20 mouse cellular contexts compared by ENCODE assay signal in genomic region chr12:107262076-107262475, GRCm38 (mm10).
"Had no signal": no experiment of that assay in that cellular context is flagged by ENCODE, and none has a peak within 500 bp of the region (broad histone marks: within the 10 kb centered on the region; RNA-seq: fewer than 3 reads in every experiment).

No protein-coding gene starts in this region.

- ATAC-seq: liver, postnatal 0 days had no signal

- H3K4me2 ChIP-seq: limb, embryonic 12.5 days; limb, embryonic 15.5 days; liver, embryonic 11.5 days; lung, embryonic 15.5 days; neural tube, embryonic 12.5 days; neural tube, embryonic 15.5 days had no signal

- H3K4me3 ChIP-seq: limb, embryonic 12.5 days; limb, embryonic 15.5 days; lung, embryonic 15.5 days; midbrain, embryonic 10.5 days; neural tube, embryonic 12.5 days; neural tube, embryonic 15.5 days had no signal

- DNase-seq: kidney, adult 18-20 months; kidney, adult 9 months; kidney, postnatal 14 days; kidney, postnatal 4 days; liver, postnatal 0 days; lung, postnatal 10 days; lung, postnatal 4 days; right cerebral cortex, postnatal 25 days; spleen, adult 18-20 months; thymus, adult 2 months; thymus, postnatal 14 days; thymus, postnatal 4 days had no signal

- H3K4me1 ChIP-seq: limb, embryonic 12.5 days; lung, embryonic 15.5 days; midbrain, embryonic 10.5 days; neural tube, embryonic 12.5 days; neural tube, embryonic 15.5 days had no signal

- H3K9ac ChIP-seq: limb, embryonic 12.5 days; limb, embryonic 15.5 days; liver, embryonic 14.5 days; liver, postnatal 0 days; lung, embryonic 15.5 days; neural tube, embryonic 12.5 days; neural tube, embryonic 15.5 days had no signal

- H3K27ac ChIP-seq: limb, embryonic 12.5 days; limb, embryonic 15.5 days; liver, embryonic 14.5 days; lung, embryonic 15.5 days; midbrain, embryonic 10.5 days; neural tube, embryonic 12.5 days; neural tube, embryonic 15.5 days had no signal

- H3K27me3 ChIP-seq: lung, embryonic 15.5 days; neural tube, embryonic 12.5 days; neural tube, embryonic 15.5 days had no signal

- H3K9me3 ChIP-seq: limb, embryonic 12.5 days; limb, embryonic 15.5 days; lung, embryonic 15.5 days; midbrain, embryonic 10.5 days; neural tube, embryonic 12.5 days; neural tube, embryonic 15.5 days had no signal

- H3K36me3 ChIP-seq: limb, embryonic 12.5 days; limb, embryonic 15.5 days; lung, embryonic 15.5 days; midbrain, embryonic 10.5 days; neural tube, embryonic 12.5 days; neural tube, embryonic 15.5 days had no signal
